Mouse (Mus musculus) lung, embryonic 16.5 days (tissue): ENCODE measurements around the gene Ccnjl. TPM values are rescaled to one million over a fixed set of nuclear protein-coding genes. Genes with fewer than 3 reads are reported as not detected.

Experiments
- polyA plus RNA-seq: library from polyadenylated mRNA; unstranded; fragments of >200 nt; fragmentation: Nextera tagmentation; extraction: Ambion mirVana; gene quantifications from 2 replicates; pipeline ENCODE4 v1.2.1, GENCODE M21; 2015

Ccnjl gene
- polyA plus RNA-seq, 1 experiment from 2014 or later, result 20.0 TPM

Other genes with a start within 250 kb of the Ccnjl start
- 91.5 and 98.6 TPM in 2 replicates for gene Pttg1, start 102.5 kb upstream of the Ccnjl start, polyA plus RNA-seq
- 52.2 and 58.0 TPM in 2 replicates for gene Slu7, start 95.0 kb upstream of the Ccnjl start, polyA plus RNA-seq
- 3.4 and 4.1 TPM in 2 replicates for gene C1qtnf2, start 54.5 kb upstream of the Ccnjl start, polyA plus RNA-seq
- 5.1 and 6.1 TPM in 2 replicates for gene 4933415A04Rik, start 58.3 kb downstream of the Ccnjl start, polyA plus RNA-seq
- gene Fabp6, start 72.8 kb downstream of the Ccnjl start, polyA plus RNA-seq, result 3.2 TPM in 1 of 2 replicates, not detected in the other
- 11.6 and 13.3 TPM in 2 replicates for gene Pwwp2a, start 153.2 kb downstream of the Ccnjl start, polyA plus RNA-seq
- gene Ttc1, start 219.2 kb downstream of the Ccnjl start, polyA plus RNA-seq, result 57.9 and 64.6 TPM in 2 replicates